Mouse (Mus musculus): Measurements from ENCODE around the gene Aox2.

DNA sequence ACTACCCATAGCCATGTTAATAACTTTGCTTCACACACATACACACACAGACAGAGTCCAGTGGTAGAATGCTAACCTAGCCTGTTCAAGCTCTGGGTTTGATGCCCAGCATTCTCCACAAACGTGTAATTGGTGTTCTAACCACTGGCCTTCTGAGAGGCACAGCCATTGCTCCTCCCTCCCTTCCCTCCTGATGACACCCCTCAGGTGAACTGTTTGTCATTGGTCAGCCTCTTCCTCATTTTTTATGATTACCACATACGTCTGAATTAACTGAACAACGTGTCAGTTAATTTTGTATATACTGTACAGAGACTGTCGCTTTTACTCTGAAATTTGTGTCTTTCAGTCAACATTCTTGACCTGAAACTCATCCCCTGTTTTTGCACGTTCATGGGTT, 16.6 kb downstream of the Aox2 start:
- TF ChIP-seq CTCF (IDR thresholded peaks at IDR 0.05; ENCODE audit: extremely low read depth, insufficient read depth, insufficient read length, insufficient replicate concordance) (no peak), POLR2A (IDR thresholded peaks at IDR 0.05; ENCODE audit: low read depth, low read length) (no peak)
